Mouse (Mus musculus): ENCODE measurements around the gene Hsdl2. TPM values are rescaled to one million over a fixed set of nuclear protein-coding genes. Genes with fewer than 3 reads are reported as not detected.
A peak's percentile ranks its signal among the peaks of the same experiment; 100 is the strongest.

The Hsdl2 gene
- polyA plus RNA-seq, 1 experiment from 2014 or later: 45.4 TPM

DNA sequence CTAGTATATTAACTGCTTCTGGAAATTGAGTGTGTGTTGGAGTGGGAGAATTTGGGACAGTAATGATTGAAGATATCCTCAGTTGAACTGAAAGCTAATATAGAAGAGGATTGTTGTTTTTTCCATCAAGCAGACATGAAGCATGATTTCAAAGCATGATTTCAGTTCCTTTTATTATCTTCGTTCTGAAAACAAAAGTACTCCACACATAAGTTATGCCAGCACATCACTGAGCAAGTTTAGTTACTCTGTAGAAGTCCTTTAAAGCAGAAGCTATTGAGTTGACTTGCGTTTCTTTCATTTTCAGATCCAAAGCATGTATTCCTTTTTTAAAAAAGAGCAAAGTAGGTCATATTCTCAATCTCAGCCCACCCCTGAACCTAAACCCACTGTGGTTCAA is 15.2 kb downstream of the Hsdl2 start:
- ATAC-seq (ENCODE audit: low FRiP score, low read depth): no peak
- 88% methylated on average over 2 of the region's 2 CpGs for WGBS
- Histone ChIP-seq H3K9ac (no peak overlapping the region), H3K4me2 (replicated peaks) (no peak overlapping the region), H3K4me3 (no peak overlapping the region), H3K27ac (no peak overlapping the region), H3K36me3 (0 out of 2 replicates have a peak, but pooled peaks cover 4% of the 10 kb centered on the region), H3K9me3 (no peaks in the 10 kb centered on the region), H3K27me3 (replicated peaks) (no peaks in the 10 kb centered on the region), H3K4me1 (no peaks in the 10 kb centered on the region)

DNA sequence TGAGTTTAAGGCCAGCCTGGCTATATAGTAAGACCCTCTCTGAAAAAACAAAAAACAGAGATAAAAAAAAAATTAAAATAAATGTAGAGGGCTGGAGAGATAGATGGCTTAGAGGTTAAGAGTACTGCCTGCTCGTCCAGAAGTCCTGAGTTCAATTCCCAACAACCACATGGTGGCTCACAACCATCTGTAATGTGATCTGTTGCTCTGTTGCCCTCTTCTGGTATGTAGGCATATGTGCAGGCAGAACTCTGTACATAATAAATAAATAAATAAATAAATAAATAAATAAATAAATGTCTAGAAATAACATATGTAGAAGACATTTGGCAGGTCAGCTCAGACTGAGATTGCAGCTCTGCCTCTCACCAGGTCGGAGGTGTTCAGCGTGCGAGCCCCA is 21.3 kb downstream of the Hsdl2 start:
- Histone ChIP-seq H3K4me1 (no peaks in the 10 kb centered on the region), H3K9me3 (no peaks in the 10 kb centered on the region), H3K9ac (no peak overlapping the region), H3K27ac (no peak overlapping the region), H3K4me3 (no peak overlapping the region), H3K4me2 (replicated peaks) (no peak overlapping the region), H3K36me3 (0 out of 2 replicates have a peak, but pooled peaks cover 4% of the 10 kb centered on the region), H3K27me3 (replicated peaks) (no peaks in the 10 kb centered on the region)
- 92% methylated on average over 4 of the region's 4 CpGs for WGBS
- no peak for ATAC-seq (ENCODE audit: low FRiP score, low read depth)

DNA sequence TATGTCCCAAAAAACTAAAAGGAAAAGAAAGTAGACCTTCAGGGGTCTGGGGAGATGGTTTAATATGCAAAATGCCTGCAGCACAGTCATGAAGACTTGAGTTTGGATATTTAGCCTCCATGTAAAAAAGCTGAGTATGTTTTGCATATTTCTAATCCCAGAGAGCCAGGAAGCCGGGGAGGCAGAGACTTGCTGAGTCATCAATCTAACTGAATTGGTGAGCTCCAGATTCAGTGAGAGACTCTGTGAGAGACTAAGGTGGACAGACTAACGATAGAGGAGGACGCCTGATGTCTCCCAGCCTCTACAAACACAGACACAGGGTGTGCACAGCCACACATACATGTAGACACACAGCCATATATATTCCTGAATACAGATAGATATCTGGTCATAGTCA is 23.5 kb downstream of the Hsdl2 start:
- no peaks in the 10 kb centered on the region for H3K9me3 ChIP-seq
- WGBS: 79% methylated on average over 3 of the region's 3 CpGs
- H3K9ac ChIP-seq: no peak overlapping the region
- no peak overlapping the region for H3K4me3 ChIP-seq
- H3K4me1 ChIP-seq: no peaks in the 10 kb centered on the region
- no peaks in the 10 kb centered on the region for H3K27me3 ChIP-seq (replicated peaks)
- no peaks in the 10 kb centered on the region for H3K36me3 ChIP-seq
- H3K27ac ChIP-seq: no peak overlapping the region
- no peak overlapping the region for H3K4me2 ChIP-seq (replicated peaks)
- ATAC-seq (ENCODE audit: low FRiP score, low read depth): no peak

DNA sequence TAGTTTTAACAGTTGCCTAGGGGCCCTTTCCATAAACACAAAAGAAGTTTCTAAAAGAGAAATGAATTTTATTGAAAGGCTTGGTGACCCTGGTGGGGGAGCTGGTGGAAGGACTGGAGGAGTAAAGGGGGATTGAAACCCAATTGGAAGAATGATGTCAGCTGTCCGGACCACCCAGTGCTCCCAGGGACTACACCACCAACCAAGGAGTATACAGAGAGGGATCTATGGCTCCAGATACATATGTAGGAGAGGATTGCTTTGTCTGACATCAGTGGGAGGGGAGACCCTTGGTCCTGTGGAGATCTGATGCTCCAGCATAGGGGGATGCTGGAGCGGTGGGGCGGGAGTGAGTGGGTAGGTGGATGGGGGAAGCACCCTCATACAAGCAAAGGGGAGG is 24.1 kb downstream of the Hsdl2 start:
- no peaks in the 10 kb centered on the region for H3K9me3 ChIP-seq
- 99% methylated on average over 3 of the region's 3 CpGs for WGBS
- H3K4me2 ChIP-seq (replicated peaks): no peak overlapping the region
- H3K4me1 ChIP-seq: no peaks in the 10 kb centered on the region
- H3K4me3 ChIP-seq: no peak overlapping the region
- H3K9ac ChIP-seq: no peak overlapping the region
- ATAC-seq (ENCODE audit: low FRiP score, low read depth): no peak
- no peaks in the 10 kb centered on the region for H3K27me3 ChIP-seq (replicated peaks)
- H3K27ac ChIP-seq: no peak overlapping the region
- H3K36me3 ChIP-seq: no peaks in the 10 kb centered on the region

DNA sequence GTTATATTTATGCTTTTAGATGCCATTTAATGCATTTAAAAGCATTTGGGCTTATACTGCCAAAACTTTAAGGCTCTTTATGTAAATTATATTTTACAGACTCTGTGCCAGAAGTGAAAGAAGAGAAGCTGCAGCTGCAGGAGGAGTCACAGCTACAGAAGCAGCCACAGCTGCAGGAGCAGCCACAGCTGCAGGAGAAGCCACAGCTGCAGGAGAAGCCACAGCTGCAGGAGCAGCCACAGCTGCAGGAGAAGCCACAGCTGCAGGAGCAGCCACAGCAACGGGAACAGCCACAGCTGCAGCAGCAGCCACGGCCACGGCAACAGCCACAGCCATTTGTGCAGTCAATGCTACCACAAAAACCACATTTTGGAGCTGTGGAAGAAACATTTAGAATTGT is 29.0 kb downstream of the Hsdl2 start:
- no peak overlapping the region for H3K4me3 ChIP-seq
- no peaks in the 10 kb centered on the region for H3K27me3 ChIP-seq (replicated peaks)
- no peak overlapping the region for H3K27ac ChIP-seq
- H3K9me3 ChIP-seq: no peaks in the 10 kb centered on the region
- no peak overlapping the region for H3K9ac ChIP-seq
- H3K36me3 ChIP-seq: 0 out of 2 replicates have a peak, but pooled peaks cover 10% of the 10 kb centered on the region
- H3K4me2 ChIP-seq (replicated peaks): no peak overlapping the region
- WGBS: 76% methylated on average over 3 of the region's 3 CpGs
- H3K4me1 ChIP-seq: no peaks in the 10 kb centered on the region
- ATAC-seq (ENCODE audit: low FRiP score, low read depth): no peak

DNA sequence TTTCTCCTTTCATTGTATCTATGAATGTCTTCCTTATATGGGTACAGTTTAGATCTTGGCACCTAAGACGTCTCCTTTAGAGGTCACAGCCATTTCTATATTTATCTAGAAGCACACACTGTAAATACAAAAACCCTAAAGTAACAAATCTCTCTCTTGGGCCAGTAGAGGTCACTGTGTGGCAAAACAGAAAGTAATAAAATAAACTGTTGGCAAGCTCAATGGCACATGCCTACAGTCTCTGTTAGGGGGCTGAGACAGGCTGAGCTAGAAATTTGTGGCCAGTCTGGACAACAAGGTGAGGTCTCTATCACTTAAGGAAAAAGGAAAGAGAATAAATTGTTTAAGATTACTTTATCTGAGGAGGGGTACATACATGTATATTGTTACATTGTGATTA is 33.6 kb downstream of the Hsdl2 start:
- WGBS: 52% methylated on average over 1 of the region's 1 CpGs
- Histone ChIP-seq H3K27me3 (replicated peaks) (no peaks in the 10 kb centered on the region), H3K4me1 (no peaks in the 10 kb centered on the region), H3K9ac (no peak overlapping the region), H3K36me3 (0 out of 2 replicates have a peak, but pooled peaks cover 10% of the 10 kb centered on the region), H3K9me3 (no peaks in the 10 kb centered on the region), H3K27ac (no peak overlapping the region), H3K4me2 (replicated peaks) (no peak overlapping the region), H3K4me3 (no peak overlapping the region)
- ATAC-seq (ENCODE audit: low FRiP score, low read depth): no peak

DNA sequence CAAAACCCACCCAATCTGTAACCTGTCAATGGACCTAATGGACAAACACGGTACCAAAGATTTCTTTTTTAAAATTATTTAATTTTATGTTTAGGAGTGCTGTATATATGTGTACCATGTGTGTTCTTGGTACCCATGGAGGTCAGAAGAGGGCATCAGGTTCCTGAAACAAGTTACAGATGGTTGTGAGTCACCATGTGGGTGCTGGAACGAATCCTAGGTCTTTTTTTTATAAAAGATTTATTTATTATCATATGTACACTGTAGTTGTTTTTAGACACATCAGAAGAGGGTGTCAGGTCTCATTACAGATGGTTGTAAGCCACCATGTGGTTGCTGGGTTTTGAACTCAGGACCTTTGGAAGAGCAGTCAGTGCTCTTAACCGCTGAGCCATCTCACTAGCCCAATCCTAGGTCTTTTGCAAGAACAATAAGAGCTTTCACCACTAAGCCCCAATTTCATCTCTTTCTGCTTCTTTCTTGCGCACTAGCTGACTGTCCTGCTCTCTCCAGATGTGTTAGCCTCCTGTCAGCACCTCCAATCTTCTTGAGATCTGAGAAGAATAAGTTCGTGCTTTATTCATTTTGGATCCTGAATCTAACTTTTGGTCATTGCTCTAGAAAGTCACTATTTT is 38.4 kb downstream of the Hsdl2 start:
- no peak overlapping the region for H3K4me2 ChIP-seq (replicated peaks)
- ATAC-seq (ENCODE audit: low FRiP score, low read depth): no peak

DNA sequence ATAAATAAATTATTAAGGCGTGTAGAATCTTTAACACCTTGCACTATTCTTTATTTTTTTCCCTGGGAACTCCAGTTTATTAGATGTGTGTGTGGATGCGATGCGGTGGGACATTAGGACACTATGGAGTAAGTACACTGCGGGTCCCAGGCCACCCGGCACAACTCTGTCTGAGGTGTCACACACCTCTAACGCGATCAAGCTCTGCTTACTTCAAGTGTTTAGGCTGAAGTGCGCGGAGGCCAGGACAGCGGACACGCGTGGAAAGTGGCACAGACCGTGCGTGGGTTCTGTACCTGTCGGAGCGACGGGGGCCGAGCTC is 44.3 kb downstream of the Hsdl2 start:
- WGBS: 1% methylated on average over 18 of the region's 18 CpGs
- Histone ChIP-seq H3K36me3 (no peaks in the 10 kb centered on the region), H3K9me3 (no peaks in the 10 kb centered on the region), H3K9ac (peak overlapping the region; percentile 94), H3K27ac (peak overlapping the region; percentile 62), H3K4me3 (peak overlapping the region; percentile 94), H3K4me1 (peaks cover 19% of the 10 kb centered on the region), H3K4me2 (replicated peaks) (peak overlapping the region; percentile 70), H3K27me3 (replicated peaks) (no peaks in the 10 kb centered on the region)
- peak; percentile 73 for ATAC-seq (ENCODE audit: low FRiP score, low read depth)

More for the DNA sequence above, 38.4 kb downstream of the Hsdl2 start:
- 87% methylated on average over 5 of the region's 5 CpGs for WGBS
- no peaks in the 10 kb centered on the region for H3K4me1 ChIP-seq
- H3K9me3 ChIP-seq: no peaks in the 10 kb centered on the region
- no peak overlapping the region for H3K9ac ChIP-seq
- H3K36me3 ChIP-seq: no peaks in the 10 kb centered on the region
- H3K4me3 ChIP-seq: no peak overlapping the region
- no peaks in the 10 kb centered on the region for H3K27me3 ChIP-seq (replicated peaks)
- no peak overlapping the region for H3K27ac ChIP-seq

DNA sequence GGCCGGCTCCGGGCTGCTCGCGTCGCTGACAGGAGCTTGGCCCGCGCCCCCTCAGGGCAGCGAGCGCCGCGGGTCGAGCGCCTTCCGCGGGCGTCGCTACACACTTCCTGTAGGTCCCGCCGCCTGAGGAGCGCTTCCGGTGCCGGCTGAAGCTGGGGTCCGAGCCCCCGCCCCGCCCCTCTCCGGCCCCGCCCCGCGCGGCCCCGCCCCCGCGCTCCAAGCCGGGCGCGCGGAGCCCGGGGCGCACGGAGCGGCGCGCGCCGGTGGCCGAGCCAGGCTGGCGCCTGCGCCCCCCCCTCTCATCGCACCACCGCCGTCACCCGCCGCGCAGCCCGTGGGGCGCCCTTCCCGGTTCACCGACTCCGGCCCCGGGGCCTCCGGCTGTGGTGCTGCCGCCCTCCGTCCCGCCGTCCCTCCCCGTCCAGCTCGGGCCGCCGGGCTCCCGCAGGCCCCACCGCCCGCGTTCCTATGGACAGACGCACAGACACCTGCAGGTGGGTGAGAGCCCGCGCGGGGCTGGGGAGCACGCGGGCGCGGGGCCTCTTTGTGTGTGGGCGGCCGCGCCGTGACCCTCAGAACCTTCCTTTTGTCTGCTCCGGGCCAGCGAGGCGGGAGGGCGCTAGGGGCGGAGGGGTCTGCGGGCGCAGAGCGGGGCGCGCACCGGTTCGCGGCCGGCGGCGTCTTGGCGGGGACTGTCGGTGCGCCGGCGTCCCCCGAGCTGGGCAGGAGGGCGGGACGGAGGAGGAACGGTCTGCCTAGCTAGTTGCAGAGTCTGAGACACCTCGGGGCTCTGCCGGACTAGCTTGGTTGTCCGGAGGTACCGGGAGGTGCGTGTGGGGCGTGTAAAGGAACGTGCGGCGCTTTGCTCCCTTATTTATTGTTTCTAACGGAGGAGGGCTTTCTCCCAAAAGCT is 44.9 kb downstream of the Hsdl2 start, which contains the start of gene E130308A19Rik:
Gene E130308A19Rik, plus strand, starts transcription at position 214 of the 913 bp plus-strand sequence.
- under 1% methylated on average over 116 of the region's 120 CpGs for WGBS
- peak within 1 kb of the TSS; percentile 94 for H3K4me3 ChIP-seq
- H3K27ac ChIP-seq: peak within 1 kb of the TSS; percentile 87

DNA sequence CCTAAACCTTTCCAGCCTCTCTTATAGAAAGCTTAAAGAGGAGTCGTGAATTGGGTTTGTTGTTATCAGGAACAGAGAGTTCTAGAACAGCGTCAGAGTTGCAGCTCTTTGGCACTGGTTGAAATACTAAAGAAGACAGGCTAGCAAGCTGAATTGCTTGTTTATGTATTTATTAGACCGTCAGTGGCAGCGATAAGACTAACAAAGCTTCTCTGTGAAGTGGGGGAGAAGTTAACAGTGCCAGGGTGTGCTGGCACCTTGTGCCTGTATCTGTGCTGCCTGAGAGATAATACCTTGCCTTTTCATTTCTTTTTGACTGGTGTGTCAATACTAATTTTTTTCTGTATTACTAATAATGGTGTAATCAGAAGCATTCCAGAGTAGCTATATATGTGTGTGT is 46.9 kb downstream of the Hsdl2 start:
- WGBS: 38% methylated on average over 4 of the region's 4 CpGs
- H3K9me3 ChIP-seq: no peaks in the 10 kb centered on the region
- no peak overlapping the region for H3K9ac ChIP-seq
- peaks cover 29% of the 10 kb centered on the region for H3K4me1 ChIP-seq
- ATAC-seq (ENCODE audit: low FRiP score, low read depth): no peak
- no peaks in the 10 kb centered on the region for H3K27me3 ChIP-seq (replicated peaks)
- no peak overlapping the region for H3K27ac ChIP-seq
- H3K4me2 ChIP-seq (replicated peaks): peak overlapping the region; percentile 49
- peak overlapping the region; percentile 11; the same call in 1 of the 2 replicates for H3K4me3 ChIP-seq
- H3K36me3 ChIP-seq: no peaks in the 10 kb centered on the region

More for the DNA sequence above, 44.9 kb downstream of the Hsdl2 start, which contains the start of gene E130308A19Rik:
- H3K4me2 ChIP-seq (replicated peaks): peak within 1 kb of the TSS; percentile 70
- ATAC-seq (ENCODE audit: low FRiP score, low read depth): peak; percentile 89
- H3K9me3 ChIP-seq: no peaks in the 10 kb centered on the region
- no peaks in the 10 kb centered on the region for H3K36me3 ChIP-seq
- H3K27me3 ChIP-seq (replicated peaks): no peaks in the 10 kb centered on the region
- peak within 1 kb of the TSS; percentile 94 for H3K9ac ChIP-seq
- H3K4me1 ChIP-seq: peaks cover 22% of the 10 kb centered on the region

DNA sequence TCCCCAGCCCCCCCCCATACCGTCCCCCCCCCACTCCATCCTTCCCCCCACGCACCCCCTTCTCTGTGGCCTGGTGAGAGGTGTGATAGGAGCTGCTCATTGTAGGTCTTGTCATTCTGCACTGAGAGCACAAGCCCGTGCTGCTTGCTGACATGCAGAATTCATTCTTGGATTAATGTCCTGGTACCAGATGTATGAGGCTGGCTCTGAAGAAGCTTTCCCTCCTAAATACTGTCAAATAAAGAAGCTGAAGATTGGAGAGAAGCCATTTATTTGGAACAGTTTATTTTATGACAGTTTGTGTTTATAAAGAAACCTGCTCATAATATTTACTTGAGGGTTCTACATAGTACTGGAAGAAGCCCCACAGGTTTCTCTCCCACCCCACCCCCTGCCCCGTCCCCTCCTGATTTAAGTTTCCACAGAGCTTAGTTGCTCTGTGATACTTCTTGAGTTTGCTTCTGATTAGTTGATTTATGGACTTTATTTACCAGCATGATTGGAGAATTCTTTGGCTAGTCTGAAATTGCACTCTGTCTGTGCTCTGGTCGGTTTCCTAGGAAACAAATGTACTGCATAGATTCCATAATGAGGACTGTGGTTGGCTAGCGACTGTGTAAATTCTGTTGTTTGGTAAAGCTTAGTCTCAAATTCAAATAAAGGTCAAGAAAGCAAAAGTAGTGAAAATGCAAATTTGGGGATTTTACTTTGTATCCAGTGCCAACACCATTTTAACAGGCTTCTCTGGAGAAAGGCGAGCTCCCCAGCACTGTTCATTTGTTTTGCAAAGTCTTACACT is 47.9 kb downstream of the Hsdl2 start:
- H3K36me3 ChIP-seq: no peaks in the 10 kb centered on the region
- H3K9me3 ChIP-seq: no peaks in the 10 kb centered on the region
- peak overlapping the region; percentile 51 for H3K4me2 ChIP-seq (replicated peaks)
- no peaks in the 10 kb centered on the region for H3K27me3 ChIP-seq (replicated peaks)
- ATAC-seq (ENCODE audit: low FRiP score, low read depth): peak; percentile 39
- peaks cover 29% of the 10 kb centered on the region for H3K4me1 ChIP-seq
- WGBS: 10% methylated on average over 7 of the region's 7 CpGs
- no peak overlapping the region for H3K27ac ChIP-seq
- H3K9ac ChIP-seq: no peak overlapping the region
- H3K4me3 ChIP-seq: no peak overlapping the region

DNA sequence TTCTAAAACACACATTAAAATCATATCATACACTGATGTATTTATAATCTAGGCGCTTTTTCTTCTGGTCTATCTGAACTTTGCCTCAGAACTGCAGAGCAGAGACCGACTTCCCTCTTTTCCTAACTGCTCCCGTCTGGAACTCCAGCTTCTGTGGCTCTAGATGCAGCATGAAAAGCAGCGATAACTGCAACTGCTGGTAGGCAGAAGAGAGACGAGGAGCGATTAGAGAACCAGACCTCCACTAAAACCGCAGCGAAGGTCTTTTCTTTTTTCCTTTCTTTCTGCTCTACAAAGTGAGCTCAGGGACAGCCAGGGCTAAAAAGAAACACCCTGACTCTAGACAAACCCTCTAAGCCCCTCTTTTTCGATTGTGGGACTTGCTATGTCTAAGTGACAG is 48.8 kb downstream of the Hsdl2 start:
- Histone ChIP-seq H3K9ac (no peak overlapping the region), H3K36me3 (no peaks in the 10 kb centered on the region), H3K9me3 (no peaks in the 10 kb centered on the region), H3K4me2 (replicated peaks) (peak overlapping the region; percentile 19; the same call in 1 of the 2 replicates), H3K27me3 (replicated peaks) (no peaks in the 10 kb centered on the region), H3K4me3 (no peak overlapping the region), H3K27ac (no peak overlapping the region), H3K4me1 (peaks cover 31% of the 10 kb centered on the region)
- no peak for ATAC-seq (ENCODE audit: low FRiP score, low read depth)
- 43% methylated on average over 9 of the region's 9 CpGs for WGBS
